Mouse (Mus musculus) cerebellum, adult (tissue): Measurements from ENCODE around the gene Olfr992.
"Not testable (repeated sequence)": the region's sequence is repeated elsewhere in the genome, so short reads cannot be mapped to it uniquely, and the experiment has no call there.

Experiments
- ATAC-seq: cut with Nextera tagmentation; 2 replicates; pipeline ENCODE4 v1.9.2; 2017; ENCODE audit warnings: mild to moderate bottlenecking, moderate library complexity, mixed read lengths; ENCODE audit not compliant: insufficient number of reproducible peaks, low FRiP score, low TSS enrichment

Gene Olfr992

DNA sequence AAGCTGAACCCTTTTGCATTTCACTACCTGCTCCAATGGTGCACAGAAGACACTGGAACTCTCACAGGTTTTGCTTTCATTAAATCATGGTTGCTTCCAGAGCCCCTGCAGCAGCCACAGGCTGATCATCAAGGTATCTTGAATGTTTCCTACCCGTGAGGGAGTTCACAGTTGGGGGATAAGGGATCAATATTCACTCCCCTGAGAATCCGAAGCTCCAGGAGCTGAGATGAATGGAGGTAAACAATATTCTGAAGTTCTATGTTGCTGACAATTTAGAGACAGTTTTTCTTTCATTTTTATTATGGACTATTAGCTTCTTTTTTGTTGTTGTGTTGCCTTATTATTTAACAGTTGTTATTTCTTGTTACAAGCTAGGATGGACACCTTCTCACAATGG is at the start of gene Olfr992:
Olfr992 (minus strand) TSS at position 101 of the 400 bp plus-strand sequence.
- ATAC-seq = no peak

DNA sequence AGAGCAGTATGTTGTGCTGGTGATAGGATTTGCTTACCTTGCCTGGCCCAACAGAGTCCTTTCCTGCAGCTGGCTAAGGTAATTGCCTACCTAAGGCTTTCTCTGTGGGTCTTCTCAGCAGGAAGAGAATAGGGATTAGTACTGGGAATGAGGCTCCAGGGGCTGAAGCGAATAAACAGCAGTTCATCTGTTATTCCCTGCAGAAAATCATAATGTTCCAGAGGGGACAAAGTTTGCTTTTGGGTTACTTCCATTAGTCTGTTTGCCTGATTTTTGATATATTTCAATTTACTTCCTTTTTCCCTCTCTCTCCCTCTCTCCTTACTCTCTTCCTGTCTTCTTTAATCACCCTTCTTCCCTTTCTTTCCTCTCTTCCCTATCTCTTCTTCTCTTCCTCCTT is 34.3 kb upstream of the Olfr992 start, which contains the start of gene Olfr995:
Olfr995 (minus strand) TSS at position 101 of the 400 bp plus-strand sequence.
- ATAC-seq = no peak

DNA sequence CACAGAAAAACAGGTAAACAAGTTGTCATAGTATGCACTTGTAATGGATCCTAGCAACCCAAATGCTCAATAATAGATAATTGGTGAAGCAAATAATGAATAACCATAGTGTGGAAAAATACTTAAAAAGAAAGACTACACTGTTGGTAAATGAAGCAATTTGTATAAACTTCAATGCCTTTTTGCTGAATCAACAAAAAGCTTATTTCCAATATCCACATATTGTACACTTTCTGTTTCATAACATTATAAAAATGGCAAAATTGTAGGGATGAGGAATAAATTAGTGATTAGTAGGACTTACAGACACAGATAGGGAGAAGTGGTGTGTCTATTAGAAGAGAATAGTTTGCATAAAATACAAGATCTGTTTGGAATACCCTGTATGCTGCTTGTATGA is 33.3 kb upstream of the Olfr992 start:
- no peak for ATAC-seq

DNA sequence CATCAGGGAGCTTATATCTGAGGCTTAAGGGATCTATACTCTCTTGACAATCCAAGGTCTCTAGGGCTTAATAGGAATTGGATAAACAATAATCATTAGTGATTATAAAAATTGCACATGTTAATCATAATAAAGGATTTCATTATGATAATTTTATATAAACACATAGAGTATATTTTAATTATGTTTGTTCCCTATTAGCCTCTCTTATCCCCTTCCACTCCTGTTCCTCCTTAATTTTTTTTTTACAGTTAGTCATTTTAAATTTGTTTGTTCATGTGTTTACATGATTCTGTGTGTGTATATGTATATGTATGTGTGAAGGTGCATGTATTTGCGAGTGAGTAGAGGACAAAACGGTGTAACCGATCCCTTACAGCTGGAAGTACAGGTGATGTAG is 27.1 kb upstream of the Olfr992 start, which contains the start of gene Olfr994:
Olfr994 (minus strand) TSS at position 101 of the 400 bp plus-strand sequence.
- ATAC-seq = no peak

DNA sequence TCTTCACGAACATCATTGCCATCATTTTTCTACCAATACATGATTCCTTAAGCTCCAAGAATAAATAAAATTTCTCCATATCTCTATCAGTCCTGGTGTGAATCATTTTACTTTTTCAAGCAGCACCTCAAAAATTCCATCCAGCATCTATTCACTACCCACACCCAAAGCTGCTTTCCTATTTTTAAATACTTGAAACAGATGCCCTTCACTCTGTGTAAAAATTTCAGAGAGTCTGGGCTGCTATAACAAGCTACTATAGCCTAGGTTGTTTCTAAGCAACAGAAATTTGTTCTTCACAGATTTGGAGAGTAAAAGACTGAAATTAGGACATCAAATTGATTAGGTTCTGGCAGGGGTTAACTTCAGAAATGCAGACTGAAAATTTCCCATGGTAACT is 16.6 kb upstream of the Olfr992 start:
- no peak for ATAC-seq

DNA sequence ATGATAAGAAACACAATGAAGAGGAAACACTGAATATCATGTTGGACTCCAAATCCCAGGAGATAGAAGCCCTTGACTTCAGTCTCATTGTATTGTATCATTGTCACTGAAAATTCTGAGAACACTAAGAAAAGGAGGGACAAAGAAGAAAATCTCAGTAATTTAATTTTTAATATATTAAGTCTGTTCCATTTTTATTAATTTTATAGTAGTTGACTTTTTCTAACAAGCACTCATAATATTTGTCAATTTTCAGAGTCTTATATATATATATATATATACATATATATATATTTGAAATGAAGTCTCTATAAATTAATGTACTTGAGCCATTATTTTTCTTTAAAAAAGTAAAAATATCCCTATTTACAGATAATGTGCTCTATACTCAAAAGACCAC is 5.5 kb upstream of the Olfr992 start, which contains the start of gene Olfr993:
Olfr993 (minus strand) TSS at position 101 of the 400 bp plus-strand sequence.
- no peak for ATAC-seq

DNA sequence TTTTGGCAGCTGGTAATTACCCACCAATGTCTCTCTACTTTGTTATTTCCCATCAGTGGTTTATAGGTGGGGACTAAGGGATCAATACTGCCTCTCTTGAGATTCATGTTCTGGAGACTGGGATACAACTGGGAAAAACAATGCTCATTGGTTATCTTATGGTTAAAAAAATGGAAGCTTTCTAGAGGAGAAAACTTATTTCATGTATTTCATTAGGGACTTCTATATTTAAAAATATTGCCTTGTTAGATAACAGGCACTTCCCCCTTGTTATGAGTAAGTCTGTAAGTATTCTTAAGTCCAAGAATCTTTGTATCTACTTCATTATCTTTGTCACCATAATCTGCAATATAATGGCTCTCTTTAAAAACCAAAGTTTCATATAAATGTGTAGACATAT is 46.1 kb downstream of the Olfr992 start, which contains the start of gene Olfr988:
Olfr988 (minus strand) TSS at position 101 of the 400 bp plus-strand sequence.
- not testable (repeated sequence) for ATAC-seq
